Mouse (Mus musculus) intestine, embryonic 15.5 days (tissue): ENCODE data around the gene Bptf. TPM values are rescaled to one million over a fixed set of nuclear protein-coding genes. Genes with fewer than 3 reads are reported as not detected.
"Not testable (repeated sequence)": the region's sequence is repeated elsewhere in the genome, so short reads cannot be mapped to it uniquely, and the experiment has no call there.

Experiments
- ATAC-seq: fragments of 200-750 bp; cut with Nextera tagmentation; 2 replicates; pipeline ENCODE4 v1.8.0; 2017; ENCODE audit warnings: moderate TSS enrichment, moderate library complexity
- H3K27ac ChIP-seq: fragments of 300-500 bp; sonication (generic); 2 replicates; pipeline ENCODE4 v1.5.1; 2015; ENCODE audit warnings: mild to moderate bottlenecking, inconsistent platforms
- H3K27me3 ChIP-seq: fragments of 300-500 bp; sonication (generic); replicated peaks from 2 replicates; pipeline ENCODE4 v1.6.1; 2015; ENCODE audit warnings: inconsistent platforms
- H3K36me3 ChIP-seq: fragments of 300-500 bp; sonication (generic); 2 replicates; pipeline ENCODE4 v1.6.1; 2015; ENCODE audit warnings: inconsistent platforms
- H3K4me1 ChIP-seq: fragments of 300-500 bp; sonication (generic); replicated peaks from 2 replicates; pipeline ENCODE4 v1.6.1; 2015; ENCODE audit warnings: inconsistent platforms
- H3K4me2 ChIP-seq: fragments of 300-500 bp; sonication (generic); replicated peaks from 2 replicates; pipeline ENCODE4 v1.6.1; 2015; ENCODE audit warnings: mild to moderate bottlenecking, inconsistent platforms
- H3K4me3 ChIP-seq: fragments of 300-500 bp; sonication (generic); replicated peaks from 2 replicates; pipeline ENCODE4 v1.5.1; 2015; ENCODE audit warnings: inconsistent platforms
- H3K9ac ChIP-seq: fragments of 300-500 bp; sonication (generic); 2 replicates; pipeline ENCODE4 v1.6.1; 2015; ENCODE audit warnings: inconsistent platforms
- H3K9me3 ChIP-seq: fragments of 300-500 bp; sonication (generic); 2 replicates; pipeline ENCODE4 v1.6.1; 2016; ENCODE audit warnings: inconsistent platforms
- WGBS: fragments of 180-500 bp; shearing (Covaris S2); methylation state at CpG from one replicate; pipeline ENCODE4 v1.1.7; 2015; 5-methylcytosine and 5-hydroxymethylcytosine counted together
- polyA plus RNA-seq: library from polyadenylated mRNA; unstranded; fragments of >200 nt; fragmentation: Nextera tagmentation; extraction: Ambion mirVana; gene quantifications from 2 replicates; pipeline ENCODE4 v1.2.1, GENCODE M21; 2015

Bptf gene
- polyA plus RNA-seq, 1 experiment from 2014 or later: 21.6 TPM

GRCm38 (mm10) chr11:106985979-106986604, 145.8 kb downstream of the Bptf start:
- 76% methylated on average over 9 of the region's 9 CpGs for whole genome bisulfite sequencing
- not testable (repeated sequence) for H3K9me3 ChIP-seq, H3K27ac ChIP-seq, H3K4me2 ChIP-seq, H3K27me3 ChIP-seq, H3K9ac ChIP-seq, H3K4me3 ChIP-seq, H3K4me1 ChIP-seq
- ATAC-seq: peak; percentile 51; the same call in 1 of the 2 replicates
- H3K36me3 ChIP-seq: peaks cover 18% of the 10 kb centered on the region

Other genes starting within 250 kb of the Bptf start
- gene Smurf2, start 211.4 kb downstream of the Bptf start, polyA plus RNA-seq: 11.3 and 12.0 TPM in 2 replicates
- 357 and 384 TPM in 2 replicates for gene Kpna2, start 132.6 kb downstream of the Bptf start, polyA plus RNA-seq
- gene 1810010H24Rik, start 106.4 kb downstream of the Bptf start, polyA plus RNA-seq: 2.6 and 3.0 TPM in 2 replicates
- gene Nol11, start 57.3 kb upstream of the Bptf start, polyA plus RNA-seq: 44.7 and 47.5 TPM in 2 replicates